Mouse (Mus musculus): Measurements from ENCODE around the gene Tspan4.

DNA sequence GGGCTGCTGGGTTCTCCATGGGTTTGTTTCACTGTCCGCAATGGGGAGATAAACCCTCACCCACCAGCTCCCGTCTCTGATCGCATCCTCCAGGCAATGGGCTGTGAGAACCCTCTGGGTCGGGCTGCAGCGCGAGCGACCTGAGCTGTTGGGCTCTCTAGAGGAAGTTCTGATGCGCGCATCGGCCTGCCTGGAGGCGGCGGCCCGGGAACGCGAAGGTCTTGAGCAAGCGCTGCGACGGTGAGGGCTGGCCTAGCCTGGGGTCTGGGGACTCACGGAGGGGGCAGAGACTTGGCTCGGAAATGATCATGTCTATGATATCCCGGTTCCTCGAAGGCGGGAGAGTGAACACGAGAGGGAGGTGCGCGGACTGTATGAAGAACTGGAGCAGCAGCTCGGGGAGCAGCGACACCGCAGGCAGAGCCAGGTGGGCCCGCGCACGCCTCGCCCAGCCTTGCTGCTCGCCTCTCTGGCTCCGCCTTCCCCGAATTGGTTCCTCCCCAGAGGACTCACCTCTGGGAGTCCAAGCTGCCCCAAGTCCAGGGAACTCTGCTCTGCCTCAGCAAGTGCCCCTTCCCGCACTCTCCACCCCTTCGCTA lies 10.3 kb upstream of the Tspan4 start:
- TF ChIP-seq USF1 (IDR thresholded peaks at IDR 0.05; ENCODE audit: low read depth), result no peak
- no peak for TF ChIP-seq POLR2A (IDR thresholded peaks at IDR 0.05; ENCODE audit: insufficient read length, low read depth)
- no peak for TF ChIP-seq E2F4 (IDR thresholded peaks at IDR 0.05; ENCODE audit: insufficient read depth)
- no peak for TF ChIP-seq TCF3 (IDR thresholded peaks at IDR 0.05; ENCODE audit: insufficient read length, low read depth)

Measured in myocyte (in vitro differentiated cells).